Mouse (Mus musculus): ENCODE results near the gene Bsdc1.

Gene Bsdc1

DNA sequence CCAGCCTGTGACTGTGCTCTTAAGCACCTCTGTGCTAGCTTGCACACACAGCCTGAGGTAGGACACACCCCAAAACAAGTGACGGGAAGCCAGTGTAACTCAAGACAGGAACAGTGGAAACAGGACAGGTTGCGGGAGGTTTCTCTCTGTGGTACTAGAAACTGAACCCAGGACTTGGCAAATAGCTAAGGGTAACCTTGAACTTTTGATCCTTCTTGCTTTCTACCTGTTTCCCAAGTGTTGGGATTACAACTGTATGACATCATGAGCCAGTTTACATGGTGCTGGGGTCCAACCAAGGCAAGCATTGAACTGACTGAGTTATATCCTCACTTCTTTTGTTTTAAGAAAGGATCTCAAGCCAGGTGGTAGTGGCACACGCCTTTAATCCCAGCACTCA, 18.5 kb downstream of the Bsdc1 start:
- no peak for DNase-seq (ENCODE audit: low spot score)

DNA sequence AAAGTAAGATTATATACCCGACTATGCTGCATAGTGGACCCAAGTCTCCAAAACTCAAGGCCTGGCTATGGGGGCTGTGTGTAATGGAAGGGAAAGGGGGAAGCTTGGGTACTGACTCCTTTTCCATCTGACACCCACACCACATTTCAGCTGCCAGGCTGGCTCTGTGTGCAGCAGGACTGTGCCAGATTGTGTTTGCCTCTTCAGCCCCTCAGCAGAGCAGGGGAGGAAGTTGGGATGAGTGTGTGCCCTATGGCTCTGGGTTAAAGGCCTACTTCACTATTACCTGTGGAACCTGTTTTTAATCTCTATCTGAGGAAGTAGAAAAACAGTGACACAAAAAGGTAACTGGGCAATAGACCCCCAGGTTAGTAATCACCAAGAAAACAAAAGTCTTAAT, 19.7 kb downstream of the Bsdc1 start:
- no peak for DNase-seq (ENCODE audit: low spot score)

DNA sequence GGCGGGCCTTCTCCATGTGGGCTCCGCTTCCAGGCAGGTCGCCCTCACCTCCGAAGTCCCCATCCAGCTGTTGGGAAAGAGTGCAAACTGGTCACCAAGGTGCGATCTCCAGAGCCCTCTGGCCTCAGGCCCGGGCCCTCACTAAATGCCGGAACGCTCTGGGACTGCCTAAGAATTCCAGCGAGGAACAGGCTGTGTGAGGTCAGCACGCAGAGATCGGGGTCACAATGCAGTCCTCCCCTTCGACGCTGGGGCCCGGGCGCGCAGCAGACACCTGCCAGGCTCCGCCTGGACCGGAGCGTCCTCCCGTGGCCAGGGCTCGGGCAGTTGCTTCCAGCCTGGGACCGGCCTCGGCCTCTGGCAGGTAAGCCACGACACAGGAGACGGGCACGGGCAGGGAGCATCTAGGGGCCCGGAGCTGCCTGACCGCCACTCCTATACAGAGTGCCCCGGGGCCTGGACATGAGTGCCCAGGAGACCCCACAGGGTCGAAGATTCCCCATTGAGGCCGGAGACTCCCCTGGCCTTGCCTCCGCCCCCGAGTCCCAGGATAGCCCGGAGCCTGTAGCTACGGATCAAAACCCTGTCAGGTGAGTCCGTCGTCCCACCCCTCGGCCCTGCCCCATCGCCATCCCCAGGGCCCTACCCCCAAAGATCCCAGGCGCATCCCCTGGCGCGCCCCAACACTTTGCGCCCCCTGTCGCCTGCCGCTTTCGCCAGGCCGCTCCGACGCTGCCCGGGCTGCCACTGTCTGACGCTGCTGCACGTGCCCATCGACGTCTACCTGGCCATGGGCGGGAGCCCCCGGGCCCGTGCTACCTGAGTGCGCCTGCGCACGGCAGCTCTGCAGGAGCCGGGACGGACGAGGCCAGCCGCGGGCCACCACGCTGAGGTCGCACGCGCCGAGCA, 29.8 kb downstream of the Bsdc1 start, which contains the start of the genes Tssk3 and Fam229a:
Gene Tssk3, minus strand, starts transcription at position 51 of the 909 bp plus-strand sequence.
Gene Fam229a, plus strand, starts transcription at position 219 of the 909 bp plus-strand sequence.
- DNase-seq (ENCODE audit: low spot score): no peak

DNA sequence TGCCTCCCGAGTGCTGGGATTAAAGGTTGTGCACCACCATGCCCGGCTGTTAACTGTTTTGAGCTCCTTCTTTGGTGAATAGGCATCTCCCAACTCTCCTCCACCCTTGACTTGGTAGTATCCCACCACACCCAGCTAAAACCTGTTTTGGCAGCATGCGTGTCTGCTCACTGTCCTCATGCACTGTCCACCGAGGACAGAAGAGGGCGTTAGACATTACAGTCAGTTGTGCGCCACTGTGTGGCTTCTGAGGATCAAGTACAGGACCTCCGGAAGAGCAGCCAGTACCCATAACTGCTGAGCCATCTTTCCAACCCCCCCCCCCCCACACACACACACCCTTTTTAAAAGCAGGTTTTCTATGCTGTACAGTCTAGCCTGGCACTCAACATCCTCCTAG, 33.3 kb downstream of the Bsdc1 start:
- no peak for DNase-seq (ENCODE audit: low spot score)

DNA sequence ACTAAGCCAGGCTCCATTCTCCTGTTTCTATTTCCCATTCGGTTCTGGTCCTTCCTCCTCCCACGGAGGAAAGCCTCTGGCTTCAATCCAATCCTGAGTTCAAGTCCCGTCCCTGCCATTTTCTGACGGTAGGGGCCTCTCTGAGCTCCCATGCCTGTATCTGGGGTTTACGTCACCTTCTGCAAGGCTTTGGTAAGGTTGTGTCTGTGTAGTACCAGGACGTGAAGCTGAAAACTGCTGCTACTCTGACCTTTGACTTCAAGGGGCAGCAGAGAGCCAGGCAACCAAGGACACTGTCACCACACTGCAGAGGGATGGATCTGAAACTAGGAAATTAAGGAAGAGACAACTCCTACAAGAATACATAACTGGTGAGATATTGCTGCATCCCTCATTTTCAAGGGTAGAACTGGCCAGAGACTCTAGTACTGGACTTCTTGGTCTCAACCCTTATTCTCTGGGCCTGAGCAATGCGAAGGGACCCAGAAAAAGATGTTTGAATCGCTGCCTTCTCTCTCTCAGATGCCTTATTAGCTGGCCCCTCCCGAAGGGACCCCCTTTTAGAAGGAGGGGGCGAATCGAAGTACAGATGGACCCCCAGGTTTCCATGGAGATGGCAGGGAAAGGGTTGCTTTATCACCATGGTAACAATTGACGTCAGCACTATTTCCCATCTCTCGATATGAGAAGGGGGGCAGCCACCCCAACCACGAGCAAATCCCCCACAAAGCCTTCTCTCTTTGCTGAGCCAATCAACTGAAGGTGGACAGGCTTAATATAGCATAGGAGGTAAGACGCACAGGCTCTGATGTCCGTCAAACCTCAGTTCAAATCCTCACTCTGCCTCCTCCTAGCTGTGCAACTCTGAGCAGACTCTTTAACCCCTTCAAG, 34.5 kb downstream of the Bsdc1 start:
- peak; percentile 74 for DNase-seq (ENCODE audit: low spot score)

DNA sequence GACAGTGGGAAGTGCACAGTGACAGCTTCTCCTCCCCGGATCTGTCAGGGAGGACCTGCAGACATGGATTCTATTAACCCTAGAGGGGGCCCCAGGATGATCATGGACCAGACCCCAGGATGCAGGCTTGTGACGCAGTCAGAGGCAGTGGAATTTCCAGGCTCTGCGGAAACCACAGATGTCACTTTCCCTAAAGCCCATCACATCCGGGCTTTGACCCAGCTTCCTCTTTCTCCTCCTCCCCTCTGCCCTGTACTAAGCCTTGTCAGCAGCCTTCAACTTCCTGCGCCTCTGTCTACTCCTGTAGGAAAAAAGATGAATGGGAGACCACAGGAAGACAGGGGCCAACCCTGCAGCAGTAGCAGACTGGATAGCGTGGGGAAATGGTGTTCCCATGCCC, 35.2 kb downstream of the Bsdc1 start:
- no peak for DNase-seq (ENCODE audit: low spot score)

DNA sequence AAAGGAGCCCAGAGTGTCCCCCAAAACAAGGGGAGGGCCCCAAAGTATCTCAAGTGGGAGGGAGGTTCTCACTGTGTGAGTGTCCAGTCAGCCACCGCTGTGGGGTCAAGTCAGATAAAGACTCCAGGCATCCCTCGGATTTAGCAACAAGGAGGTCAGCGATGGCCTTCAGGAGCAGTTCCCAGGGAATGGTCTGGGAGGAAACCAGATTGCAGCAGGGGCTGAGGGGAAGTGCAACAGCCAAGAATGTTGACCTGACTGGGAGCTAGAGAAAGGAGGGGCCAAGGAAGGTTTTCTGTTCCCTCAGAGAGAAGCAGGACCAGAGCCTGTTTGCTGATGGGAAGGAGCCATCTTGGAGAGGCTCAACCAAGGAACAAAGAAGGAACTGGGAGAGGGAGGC, 37.6 kb downstream of the Bsdc1 start:
- no peak for DNase-seq (ENCODE audit: low spot score)

DNA sequence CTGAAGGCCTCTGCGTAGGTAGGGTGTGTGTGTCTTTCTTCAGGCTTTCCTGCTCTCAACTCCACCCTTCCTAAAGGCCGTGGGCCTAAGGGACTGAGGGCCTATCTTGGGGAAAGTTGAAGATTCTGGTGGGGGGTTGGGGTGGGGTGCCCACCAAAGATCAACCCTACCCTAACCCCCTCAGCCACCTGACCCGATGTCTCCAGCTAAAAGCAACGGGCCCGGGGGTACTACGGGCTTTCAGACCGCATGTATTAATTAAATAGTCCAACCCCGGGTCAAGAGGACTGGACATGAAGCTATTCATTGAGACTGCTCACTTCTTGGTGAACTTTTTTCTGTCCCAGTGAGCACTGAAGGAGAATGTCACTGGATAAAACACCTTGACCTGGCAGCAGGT, 38.6 kb downstream of the Bsdc1 start:
- no peak for DNase-seq (ENCODE audit: low spot score)

DNA sequence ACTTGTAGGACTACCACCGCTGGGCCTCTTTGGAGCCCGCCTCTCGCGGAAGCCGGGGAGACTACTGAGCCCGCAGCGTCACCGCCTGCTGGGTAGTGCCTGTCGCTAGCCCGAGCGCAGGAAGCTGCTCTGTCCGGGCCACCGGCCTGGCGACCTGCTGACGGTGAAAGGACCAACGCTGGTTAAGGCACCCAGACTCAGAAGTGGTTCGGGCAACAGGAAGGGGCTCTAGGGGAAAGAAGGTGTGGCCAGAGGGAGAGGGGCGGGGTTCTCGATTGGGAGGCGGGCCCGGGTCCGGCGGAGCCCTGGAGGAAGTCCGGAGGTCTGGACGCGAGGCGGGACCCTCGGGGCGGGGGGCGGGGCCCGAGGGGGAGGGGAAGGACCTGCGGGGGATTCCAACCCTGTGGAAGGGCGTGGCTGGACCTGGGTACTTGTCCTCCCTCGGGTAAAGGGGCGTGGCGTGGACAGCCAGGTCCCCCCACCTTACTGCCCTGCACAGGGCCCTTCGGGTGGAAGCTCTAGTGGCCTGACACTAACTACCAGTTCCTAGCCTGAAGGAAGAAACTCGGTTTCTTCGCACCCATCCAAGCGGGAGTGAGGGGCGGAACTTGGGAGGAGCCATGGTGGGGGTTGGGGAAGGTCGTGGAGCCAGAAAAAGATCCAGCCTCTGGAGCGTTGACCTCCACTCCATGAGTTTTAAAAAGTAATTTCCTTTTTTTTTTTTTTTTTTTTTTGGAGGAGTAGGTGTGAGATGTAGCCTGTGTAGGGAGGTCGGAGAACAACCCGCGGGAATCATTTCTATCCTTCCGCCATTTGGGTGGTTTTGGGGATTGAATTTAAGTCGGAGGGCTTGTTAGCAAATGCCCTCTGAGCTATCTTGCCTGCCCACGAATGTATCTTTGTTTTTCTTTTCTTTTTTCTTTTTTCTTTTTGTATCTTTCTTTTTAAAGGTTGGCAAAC, 39.5 kb downstream of the Bsdc1 start:
- peak; percentile 77 for DNase-seq (ENCODE audit: low spot score)

DNA sequence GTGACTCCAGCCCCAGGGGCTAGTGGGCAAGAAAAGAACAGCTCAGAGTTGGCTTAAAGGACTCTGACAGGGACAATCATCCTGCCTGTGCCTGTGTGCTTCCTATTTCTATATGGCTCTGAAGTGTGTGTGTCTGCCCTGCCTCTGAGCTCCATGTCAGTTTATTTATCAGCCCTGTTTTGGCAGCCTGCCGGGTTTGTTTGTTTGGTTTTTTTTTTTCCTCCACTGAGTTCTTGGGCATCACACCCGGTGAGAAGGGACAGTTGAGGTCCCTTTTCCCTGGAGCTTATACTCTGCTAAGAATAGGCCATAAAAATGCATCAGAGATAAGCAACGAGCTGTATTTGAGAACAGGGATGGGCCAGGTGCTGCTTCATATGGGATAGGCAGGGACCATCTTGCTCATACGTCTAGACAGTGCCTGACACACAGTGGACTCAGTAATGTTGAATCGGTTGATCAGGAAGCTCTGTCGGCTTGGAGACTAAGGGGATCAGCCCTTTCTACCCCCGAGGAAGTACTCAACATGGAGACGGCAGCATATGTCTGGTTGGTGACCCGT, 41.0 kb downstream of the Bsdc1 start:
- no peak for DNase-seq (ENCODE audit: low spot score)

DNA sequence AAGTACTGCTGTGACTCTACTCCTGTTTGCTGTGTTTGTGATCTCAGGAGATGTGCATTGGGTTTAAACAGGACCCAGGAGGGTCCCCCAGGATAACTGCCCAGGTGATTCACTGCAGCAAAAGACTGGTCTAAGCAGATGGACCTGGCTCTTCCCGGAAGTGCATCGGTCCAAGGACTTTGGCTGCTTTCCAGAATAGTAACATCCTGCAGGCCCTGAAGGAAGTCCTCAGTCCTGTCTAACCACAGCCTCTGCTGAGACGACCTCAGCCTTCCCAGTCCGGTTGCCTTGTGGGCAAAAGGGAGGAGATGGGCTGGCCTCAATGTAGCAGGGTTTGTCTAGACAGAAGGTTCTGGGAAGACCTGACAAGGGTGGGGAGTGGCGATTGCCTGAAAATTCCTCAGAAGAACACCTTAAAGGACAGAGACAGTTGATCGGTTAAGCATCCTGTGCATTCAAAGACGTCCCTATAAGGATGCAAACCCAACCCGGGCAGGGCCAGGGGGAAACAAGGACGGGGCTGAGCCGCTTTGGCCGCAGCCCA, 41.6 kb downstream of the Bsdc1 start:
- no peak for DNase-seq (ENCODE audit: low spot score)

DNA sequence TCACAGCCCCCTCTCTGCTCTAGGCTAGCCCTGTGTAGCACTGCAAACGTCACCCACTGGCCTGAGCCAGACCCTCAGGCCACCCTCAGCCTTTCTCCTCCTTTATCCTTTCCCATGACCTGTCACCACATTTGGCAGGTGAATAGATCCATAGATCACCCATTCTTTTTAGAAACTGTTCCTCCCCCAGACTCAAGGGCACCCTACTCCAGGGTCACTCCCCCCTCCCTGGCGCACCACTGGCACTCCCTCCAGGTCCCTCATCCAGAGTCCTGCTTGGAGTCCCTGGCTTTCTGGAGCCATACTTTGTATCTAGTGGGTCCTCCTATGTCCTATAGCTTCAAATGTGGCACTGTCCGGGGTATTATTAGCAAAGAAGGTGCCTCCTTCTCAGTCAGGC, 44.1 kb downstream of the Bsdc1 start:
- no peak for DNase-seq (ENCODE audit: low spot score)

DNA sequence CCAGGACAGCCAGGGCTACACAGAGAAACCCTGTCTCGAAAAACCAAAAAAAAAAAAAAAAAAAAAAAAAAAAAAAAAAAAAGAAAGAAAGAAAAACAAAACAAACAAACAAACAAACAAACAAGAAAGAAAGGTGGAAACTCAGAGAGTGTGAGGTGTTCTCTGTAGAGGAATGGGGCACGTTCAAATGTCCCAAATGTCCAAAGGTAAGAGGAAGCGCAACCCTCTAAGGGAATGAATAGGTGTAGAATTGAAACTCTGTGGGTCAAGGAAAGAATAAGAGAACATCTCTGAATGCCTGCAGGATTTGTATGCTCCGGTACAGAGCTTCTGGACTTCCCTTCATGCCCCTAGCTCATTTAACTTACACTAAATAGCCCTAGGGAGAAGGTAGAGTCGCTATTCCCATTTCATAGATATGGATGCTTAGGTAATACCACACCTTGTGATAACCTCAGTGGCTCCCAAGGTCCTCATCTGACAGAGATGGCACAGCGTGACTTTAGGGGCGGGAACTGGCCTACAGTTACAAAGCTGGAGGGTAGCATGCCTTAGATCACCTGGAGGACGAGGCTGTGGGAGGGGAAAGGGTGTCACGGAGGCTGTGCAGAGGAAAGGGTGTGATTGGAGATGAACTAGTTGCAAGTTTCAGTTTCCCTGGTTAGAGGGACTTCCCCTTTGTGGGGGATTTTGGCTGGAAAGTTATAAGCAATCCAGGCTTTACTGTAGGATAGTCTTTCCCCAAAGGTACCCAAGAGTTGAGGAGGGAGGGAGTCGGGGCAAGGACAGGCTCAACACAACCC, 46.3 kb downstream of the Bsdc1 start:
- DNase-seq (ENCODE audit: low spot score): no peak

DNA sequence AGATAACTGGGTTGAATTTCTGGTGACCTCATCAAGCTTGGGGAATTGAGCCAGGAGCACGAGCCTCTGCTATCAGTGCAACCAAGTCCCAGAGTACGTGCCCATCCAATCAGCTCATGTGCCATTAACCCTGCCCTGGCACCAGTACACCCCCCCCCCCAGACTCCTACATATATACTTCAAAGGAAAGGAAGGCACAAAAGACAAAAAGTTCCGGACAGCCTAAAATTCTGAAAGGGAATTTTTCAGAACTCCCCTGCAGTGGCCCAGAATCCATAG, 46.8 kb downstream of the Bsdc1 start:
- no peak for DNase-seq (ENCODE audit: low spot score)

DNA sequence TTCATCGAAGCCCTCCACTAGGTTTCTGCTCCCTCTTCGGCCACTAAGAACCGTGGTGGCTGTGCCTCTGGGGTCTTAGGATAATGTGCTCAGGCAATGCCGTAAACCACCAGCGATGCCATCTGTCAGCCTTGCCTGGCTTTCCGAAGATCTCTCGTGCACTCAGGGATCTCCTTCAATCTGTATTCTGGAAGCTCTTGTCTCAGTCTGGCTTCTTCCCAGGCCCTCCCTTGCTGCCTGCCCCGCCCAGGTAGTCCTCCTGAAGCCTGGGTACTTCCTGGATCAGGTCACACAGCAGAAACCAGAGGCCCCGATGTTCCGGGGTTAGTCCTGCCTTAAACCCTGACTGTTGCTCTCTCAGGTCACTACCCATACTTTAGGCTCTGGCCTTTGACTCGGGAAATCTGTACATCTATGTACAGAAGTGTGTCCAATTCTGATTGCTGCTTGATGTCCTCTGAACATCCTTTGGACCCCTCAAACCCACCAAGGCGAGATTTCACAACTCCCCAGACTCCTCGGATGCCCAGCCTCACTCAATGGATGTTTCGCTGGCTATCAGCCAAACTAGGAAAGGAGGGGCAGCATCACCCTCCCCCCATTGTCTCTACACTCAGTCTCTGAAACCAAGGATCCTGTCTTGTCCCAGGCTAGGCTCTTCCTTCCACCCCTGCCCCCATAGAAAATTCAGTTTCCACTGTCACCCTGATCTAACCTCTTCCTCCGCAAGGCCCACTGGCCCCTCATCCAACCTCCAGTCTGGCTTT, 47.6 kb downstream of the Bsdc1 start:
- DNase-seq (ENCODE audit: low spot score): peak; percentile 78

DNA sequence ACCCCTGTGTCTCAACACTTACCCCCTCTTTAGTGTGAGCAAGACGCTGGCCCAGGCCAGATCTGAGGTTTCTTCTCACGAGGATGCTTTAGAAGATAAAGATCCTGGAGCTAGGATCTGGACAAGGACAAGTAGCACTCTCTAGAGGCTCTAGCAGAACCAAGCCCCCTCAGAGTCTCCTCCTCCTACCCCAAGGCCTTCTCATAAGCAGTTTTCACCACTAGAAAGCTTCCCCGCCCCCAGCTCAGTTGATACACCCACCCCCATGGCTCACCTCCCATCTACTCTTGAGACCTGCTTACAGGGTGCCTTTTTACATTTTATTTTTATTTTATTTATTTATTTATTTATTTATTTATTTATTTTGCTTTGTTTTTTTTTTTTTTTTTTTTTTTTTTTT, 48.3 kb downstream of the Bsdc1 start:
- no peak for DNase-seq (ENCODE audit: low spot score)

DNA sequence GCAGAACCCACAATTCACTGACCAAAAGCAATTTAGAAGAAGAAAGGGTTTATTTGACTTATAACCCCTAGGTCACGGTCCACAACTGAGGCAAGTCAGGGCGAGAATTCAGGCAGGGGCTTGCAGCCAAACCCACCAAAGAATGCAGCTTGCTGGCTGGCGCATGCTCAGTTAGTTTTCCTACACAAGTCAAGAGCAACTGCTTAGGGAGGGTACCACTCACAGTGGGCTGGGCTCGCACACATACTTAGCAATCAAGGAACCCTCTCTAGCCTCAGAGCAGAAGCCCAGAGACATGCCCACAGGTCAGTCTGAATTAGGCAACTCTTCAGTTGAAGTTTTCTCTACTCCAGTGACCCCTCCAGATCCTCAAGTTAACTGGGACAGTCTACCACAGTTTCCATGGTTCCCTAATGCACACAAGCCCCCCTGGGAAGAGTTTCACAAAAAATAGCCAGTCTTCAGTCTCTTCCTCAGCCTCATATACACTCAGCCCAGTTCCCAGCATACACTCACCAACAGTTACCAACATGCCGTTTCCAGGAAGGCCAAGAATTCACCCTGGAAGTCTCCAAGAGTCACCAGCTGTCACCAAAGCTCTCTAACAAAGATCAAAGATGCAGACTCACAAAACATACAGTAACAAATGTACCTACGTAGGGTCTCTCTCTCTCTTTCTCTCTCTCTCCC, 49.5 kb downstream of the Bsdc1 start:
- DNase-seq (ENCODE audit: low spot score): no peak

DNA sequence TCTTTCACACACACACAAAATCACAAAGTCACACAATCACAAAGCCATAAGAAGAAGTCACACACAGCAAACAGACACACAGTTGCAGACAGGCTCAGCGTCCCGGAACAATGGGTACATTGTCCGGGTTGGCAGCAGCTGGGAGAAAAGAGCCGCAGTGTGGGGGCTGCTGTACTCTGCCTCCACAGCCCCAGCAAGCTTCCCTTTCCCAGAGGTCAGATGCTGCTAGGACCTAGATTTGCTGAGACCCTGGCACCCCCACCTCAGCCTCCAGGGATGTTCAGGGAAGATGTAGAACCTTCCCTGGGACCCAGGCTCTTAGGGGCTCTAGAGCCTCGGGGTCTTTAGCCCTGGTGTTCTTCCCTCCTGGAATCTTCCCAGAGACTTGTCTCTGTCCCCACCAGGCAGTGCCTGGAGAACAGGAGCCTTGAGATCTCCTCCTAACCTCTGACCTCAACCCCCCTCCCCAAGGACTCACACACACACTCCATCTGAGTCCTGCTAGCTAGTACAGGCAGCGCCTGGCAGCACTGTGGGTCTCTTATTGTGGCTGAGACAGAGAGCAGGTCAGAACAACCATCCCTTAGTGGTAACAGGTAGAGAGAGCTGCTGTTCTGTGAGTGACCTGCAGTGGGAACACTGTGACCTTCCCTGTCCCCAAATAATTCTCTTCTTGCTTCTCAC, 50.2 kb downstream of the Bsdc1 start:
- DNase-seq (ENCODE audit: low spot score): no peak
